Mouse (Mus musculus): ENCODE data around the gene Magi1.

DNA sequence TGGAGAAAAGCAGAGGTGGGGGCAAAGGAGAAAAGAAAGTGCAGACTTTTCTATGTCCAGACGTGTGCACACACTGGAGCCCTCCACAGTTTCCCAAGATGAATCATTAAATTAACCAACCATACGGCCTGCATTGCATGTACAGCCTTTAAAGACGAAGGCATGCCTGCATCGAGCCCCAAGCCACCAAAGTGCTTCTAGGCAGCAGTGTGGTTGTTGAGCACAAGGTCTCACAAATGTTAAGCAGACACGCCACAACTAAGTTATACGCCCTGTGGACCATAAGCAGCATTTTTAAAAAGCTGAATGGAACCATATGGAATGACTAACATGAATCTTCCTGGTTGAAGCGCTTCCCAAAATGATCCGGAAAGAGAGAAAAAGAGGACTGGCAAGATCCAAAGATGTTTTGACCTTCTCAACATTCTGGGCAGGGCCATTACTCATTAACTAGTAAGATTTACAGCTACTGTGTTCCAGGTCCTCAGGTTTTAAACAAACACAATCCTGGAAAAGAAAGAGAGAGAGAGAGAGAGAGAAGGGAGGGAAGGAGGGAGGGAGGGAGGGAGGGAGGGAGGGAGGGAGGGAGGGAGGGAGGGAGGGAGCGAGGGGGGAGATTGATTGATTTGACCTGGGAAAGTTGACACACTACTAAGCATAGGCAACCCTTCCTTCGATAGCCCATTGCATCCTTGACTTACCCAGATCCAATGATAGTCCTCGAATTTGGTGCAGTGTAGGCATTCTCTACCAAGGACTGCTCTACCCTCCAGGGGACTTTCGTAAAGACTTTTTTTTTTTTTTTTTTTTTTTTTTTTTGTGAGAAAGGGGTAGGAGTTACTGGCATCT, 26.5 kb downstream of the Magi1 start:
- TF ChIP-seq CTCF (IDR thresholded peaks at IDR 0.05; ENCODE audit: control insufficient read depth, insufficient read depth, low read length) (no peak), POLR2A (IDR thresholded peaks at IDR 0.05; ENCODE audit: borderline replicate concordance, control insufficient read depth, low read depth, low read length) (no peak)

Measured in bone marrow, adult 2 months (tissue).